Mouse (Mus musculus) central nervous system, embryonic 14 days (tissue): Measurements from ENCODE around the gene Pigv. TPM values are rescaled to one million over a fixed set of nuclear protein-coding genes. Genes with fewer than 3 reads are reported as not detected.

Experiments
- polyA plus RNA-seq: library from polyadenylated mRNA; depleted of rRNA; stranded (reverse); fragments of >200 nt; gene quantifications from 2 replicates; pipeline ENCODE4 v1.2.3, GENCODE M21; 2012; rRNA removed

Gene Pigv
- polyA plus RNA-seq = 11.5 and 11.7 TPM in 2 replicates

GRCm38 (mm10) chr4:133671881-133672844 lies at the start of gene Pigv:
Pigv (minus strand) TSS chr4:133672647.

GRCm38 (mm10) chr4:133649989-133650699 lies 22.3 kb downstream of the Pigv start, which contains the start of gene Zdhhc18:
Zdhhc18 (minus strand) TSS chr4:133650154.

Other genes with a start within 250 kb of the Pigv start
- gene Tent5b, start 192.5 kb downstream of the Pigv start, polyA plus RNA-seq = 0.17 and 0.44 TPM in 2 replicates
- 8.0 and 8.1 TPM in 2 replicates for gene Trnp1, start 174.1 kb downstream of the Pigv start, polyA plus RNA-seq
- gene Kdf1, start 153.7 kb downstream of the Pigv start, polyA plus RNA-seq = 0.16 and 1.6 TPM in 2 replicates
- gene Nudc, start 126.7 kb downstream of the Pigv start, polyA plus RNA-seq = 195 and 203 TPM in 2 replicates
- gene Nr0b2, start 119.3 kb downstream of the Pigv start, polyA plus RNA-seq = 0.06 TPM in 1 of 2 replicates, not detected in the other
- 8.0 TPM in 2 replicates for gene Gpatch3, start 97.9 kb downstream of the Pigv start, polyA plus RNA-seq
- gene Gpn2, start 88.3 kb downstream of the Pigv start, polyA plus RNA-seq = 37.9 and 43.5 TPM in 2 replicates
- 3.2 and 15.8 TPM in 2 replicates for gene Sfn, start 70.5 kb downstream of the Pigv start, polyA plus RNA-seq
- 31.6 and 33.7 TPM in 2 replicates for gene Zdhhc18, start 22.5 kb downstream of the Pigv start, polyA plus RNA-seq
- gene Arid1a, start 84.1 kb upstream of the Pigv start, polyA plus RNA-seq = 89.4 and 90.0 TPM in 2 replicates
- gene Rps6ka1, start 215.2 kb upstream of the Pigv start, polyA plus RNA-seq = 14.3 and 18.3 TPM in 2 replicates